Mouse (Mus musculus) midbrain, embryonic 16.5 days (tissue): ENCODE results near the gene Arhgap11a. TPM values are rescaled to one million over a fixed set of nuclear protein-coding genes. Genes with fewer than 3 reads are reported as not detected.

Source experiments
- polyA plus RNA-seq: library from polyadenylated mRNA; unstranded; fragments of >200 nt; fragmentation: Nextera tagmentation; extraction: Ambion mirVana; gene quantifications from 2 replicates; pipeline ENCODE4 v1.2.1, GENCODE M21; 2015

Arhgap11a gene
- polyA plus RNA-seq, 1 experiment from 2014 or later = 4.0 TPM

Other genes with a start within 250 kb of the Arhgap11a start
- gene Grem1, start 90.0 kb downstream of the Arhgap11a start, polyA plus RNA-seq = 0.82 and 1.1 TPM in 2 replicates
- gene Scg5, start 19.5 kb downstream of the Arhgap11a start, polyA plus RNA-seq = 255 and 297 TPM in 2 replicates
- 10.5 and 11.9 TPM in 2 replicates for gene Gjd2, start 165.0 kb upstream of the Arhgap11a start, polyA plus RNA-seq
- 0.51 and 0.97 TPM in 2 replicates for gene Actc1, start 204.9 kb upstream of the Arhgap11a start, polyA plus RNA-seq